Mouse (Mus musculus) erythroblast, embryonic 14.5 days (primary cell): Measurements from ENCODE around the gene Foxo3. TPM values are rescaled to one million over a fixed set of nuclear protein-coding genes. Genes with fewer than 3 reads are reported as not detected.

Source experiments
- H3K27me3 ChIP-seq: 2 replicates; pipeline ENCODE4 v1.6.1; 2012; ENCODE audit warnings: inconsistent platforms; ENCODE audit not compliant: control insufficient read depth
- H3K36me3 ChIP-seq: 2 replicates; pipeline ENCODE4 v1.6.1; 2012; ENCODE audit warnings: mild to moderate bottlenecking, inconsistent platforms; ENCODE audit not compliant: control insufficient read depth
- H3K4me1 ChIP-seq: 2 replicates; pipeline ENCODE4 v1.6.1; 2012; ENCODE audit warnings: inconsistent platforms; ENCODE audit not compliant: control insufficient read depth
- H3K4me3 ChIP-seq: replicated peaks from 2 replicates; pipeline ENCODE3; 2012; ENCODE audit warnings: moderate library complexity, mild to moderate bottlenecking, inconsistent platforms
- H3K9me3 ChIP-seq: 2 replicates; pipeline ENCODE4 v1.6.1; 2012; ENCODE audit warnings: low read length, inconsistent platforms, mixed read lengths; ENCODE audit not compliant: control insufficient read depth
- GATA1 ChIP-seq: IDR thresholded peaks from 2 replicates; pipeline ENCODE4 v1.6.1; 2012; ENCODE audit warnings: low read length, inconsistent platforms, mixed read lengths
- TAL1 ChIP-seq: IDR thresholded peaks from 3 replicates; pipeline ENCODE4 v1.6.1; 2012; ENCODE audit warnings: low read length, inconsistent platforms, mixed read lengths
- polyA plus RNA-seq: library from polyadenylated mRNA; stranded (reverse); fragments of >175 nt; gene quantifications from 2 replicates; pipeline ENCODE4 v1.2.3, GENCODE M21; 2012

The Foxo3 gene
- polyA plus RNA-seq, 1 experiment, result 19.0 TPM

GRCm38 (mm10) chr10:42170201-42170600 is 106.4 kb downstream of the Foxo3 start:
- TF ChIP-seq GATA1 (no peak), TAL1 (no peak)
- H3K9me3 ChIP-seq, result no peaks in the 10 kb centered on the region

GRCm38 (mm10) chr10:42154727-42155126 is 121.8 kb downstream of the Foxo3 start:
- TF ChIP-seq TAL1 (no peak), GATA1 (no peak)
- Histone ChIP-seq H3K4me3 (no peak overlapping the region), H3K4me1 (peaks cover 3% of the 10 kb centered on the region; the same call in 1 of the 2 replicates), H3K27me3 (no peaks in the 10 kb centered on the region), H3K36me3 (no peaks in the 10 kb centered on the region), H3K9me3 (peaks cover 15% of the 10 kb centered on the region)

More at GRCm38 (mm10) chr10:42170201-42170600, 106.4 kb downstream of the Foxo3 start:
- H3K4me1 ChIP-seq, result peaks cover 12% of the 10 kb centered on the region
- H3K4me3 ChIP-seq, result no peak overlapping the region
- no peaks in the 10 kb centered on the region for H3K36me3 ChIP-seq
- no peaks in the 10 kb centered on the region for H3K27me3 ChIP-seq

DNA sequence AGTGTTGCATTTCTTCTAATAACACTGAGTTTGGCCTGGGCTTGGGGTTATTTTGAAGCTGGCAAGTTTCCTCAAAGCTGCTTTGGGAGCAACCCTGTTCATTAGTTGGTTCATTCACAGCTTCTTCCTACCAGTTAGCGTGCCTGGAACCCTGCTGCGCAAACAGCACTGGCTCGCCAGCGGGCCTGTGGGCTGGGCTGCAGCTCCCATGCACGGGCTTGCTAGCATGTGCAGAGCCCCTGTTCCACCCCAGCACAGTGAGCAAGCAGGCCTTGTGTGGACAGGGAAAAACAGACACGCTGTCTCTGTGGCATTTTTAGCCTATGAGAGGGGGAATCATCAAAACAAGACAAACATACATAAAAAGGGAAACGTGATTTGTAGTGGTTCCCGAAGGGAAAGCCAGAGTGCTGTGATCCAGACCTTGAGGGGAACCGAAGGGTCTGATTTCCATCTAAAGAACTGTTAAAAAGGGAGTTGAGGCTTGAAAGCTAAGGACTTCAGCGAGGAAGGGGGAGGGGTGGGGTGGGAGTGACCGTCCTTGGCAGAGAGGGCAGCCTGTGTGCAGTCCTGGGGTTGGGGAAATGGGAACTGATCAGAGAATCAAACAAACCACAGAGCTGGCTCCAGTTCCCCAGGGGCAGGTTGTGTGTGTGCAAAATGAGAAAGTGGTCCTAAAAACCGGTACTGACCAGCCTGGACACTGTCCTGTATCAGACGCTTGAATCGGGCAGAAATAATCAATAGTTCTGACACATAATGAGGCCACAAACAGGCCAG is 123.9 kb downstream of the Foxo3 start:
- H3K36me3 ChIP-seq, result no peaks in the 10 kb centered on the region
- TF ChIP-seq GATA1 (no peak), TAL1 (no peak)
- no peak overlapping the region for H3K4me3 ChIP-seq
- peaks cover 8% of the 10 kb centered on the region for H3K9me3 ChIP-seq
- H3K4me1 ChIP-seq, result peaks cover 3% of the 10 kb centered on the region; the same call in 1 of the 2 replicates
- H3K27me3 ChIP-seq, result no peaks in the 10 kb centered on the region

DNA sequence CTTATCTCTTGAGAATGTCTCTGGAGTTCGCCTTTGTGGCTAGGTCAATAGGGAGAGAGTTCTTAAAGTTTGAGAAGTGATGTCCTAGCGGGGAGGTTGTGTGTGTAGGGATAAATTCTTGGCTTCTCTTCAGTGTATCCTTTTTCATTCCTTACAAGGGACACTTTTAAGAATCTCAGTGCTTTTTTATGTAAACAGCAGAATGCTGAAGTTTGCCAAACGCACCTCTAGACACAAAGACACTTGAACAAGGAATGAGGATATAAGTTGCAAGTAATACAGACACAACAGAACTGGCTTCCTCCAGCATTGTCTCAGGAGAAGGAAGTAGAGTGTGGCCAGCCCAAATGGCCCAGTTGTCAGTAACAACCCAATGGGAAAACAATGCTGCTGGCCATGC is 126.8 kb downstream of the Foxo3 start:
- no peak overlapping the region for H3K4me3 ChIP-seq
- peaks cover 6% of the 10 kb centered on the region for H3K4me1 ChIP-seq
- no peaks in the 10 kb centered on the region for H3K9me3 ChIP-seq
- no peaks in the 10 kb centered on the region for H3K36me3 ChIP-seq
- TF ChIP-seq GATA1 (no peak), TAL1 (no peak)
- H3K27me3 ChIP-seq, result peaks cover 3% of the 10 kb centered on the region; the same call in 1 of the 2 replicates

- Histone ChIP-seq H3K9me3 (no peaks in the 10 kb centered on the region), H3K4me1 (peaks cover 6% of the 10 kb centered on the region), H3K36me3 (no peaks in the 10 kb centered on the region), H3K27me3 (peaks cover 3% of the 10 kb centered on the region; the same call in 1 of the 2 replicates), H3K4me3 (no peak overlapping the region)
- TF ChIP-seq TAL1 (no peak), GATA1 (no peak)
These were observed 128.2 kb downstream of the Foxo3 start for GRCm38 (mm10) chr10:42148326-42148725.

- H3K9me3 ChIP-seq, result no peaks in the 10 kb centered on the region
- no peaks in the 10 kb centered on the region for H3K36me3 ChIP-seq
- TF ChIP-seq TAL1 (no peak), GATA1 (no peak)
- H3K4me3 ChIP-seq, result no peak overlapping the region
- peaks cover 3% of the 10 kb centered on the region; the same call in 1 of the 2 replicates for H3K27me3 ChIP-seq
- peaks cover 6% of the 10 kb centered on the region for H3K4me1 ChIP-seq
These were observed 131.3 kb downstream of the Foxo3 start for GRCm38 (mm10) chr10:42145221-42145620.

DNA sequence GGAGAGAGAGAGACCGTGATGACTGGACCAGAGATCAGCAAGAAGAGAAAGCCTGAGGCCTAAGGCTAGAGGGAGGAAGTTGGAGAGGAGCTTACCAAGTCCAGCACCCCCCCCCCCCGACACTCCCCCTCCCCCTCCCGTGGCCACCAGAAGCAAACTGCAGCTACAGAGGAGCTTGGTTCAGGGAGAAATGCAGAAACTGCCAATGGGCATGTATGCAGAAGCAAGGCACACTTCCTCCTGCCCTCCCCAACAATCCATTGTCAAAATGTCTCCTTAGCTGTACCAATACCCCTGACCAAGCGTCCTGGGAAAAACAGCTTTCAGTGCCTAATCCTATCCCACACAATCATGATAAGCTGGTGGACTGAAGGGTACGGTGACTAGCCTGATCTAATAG is 131.8 kb downstream of the Foxo3 start:
- no peaks in the 10 kb centered on the region for H3K9me3 ChIP-seq
- peaks cover 3% of the 10 kb centered on the region; the same call in 1 of the 2 replicates for H3K27me3 ChIP-seq
- TF ChIP-seq GATA1, result no peak
- no peak for TF ChIP-seq TAL1
- H3K4me1 ChIP-seq, result peaks cover 6% of the 10 kb centered on the region
- no peak overlapping the region for H3K4me3 ChIP-seq
- H3K36me3 ChIP-seq, result no peaks in the 10 kb centered on the region

DNA sequence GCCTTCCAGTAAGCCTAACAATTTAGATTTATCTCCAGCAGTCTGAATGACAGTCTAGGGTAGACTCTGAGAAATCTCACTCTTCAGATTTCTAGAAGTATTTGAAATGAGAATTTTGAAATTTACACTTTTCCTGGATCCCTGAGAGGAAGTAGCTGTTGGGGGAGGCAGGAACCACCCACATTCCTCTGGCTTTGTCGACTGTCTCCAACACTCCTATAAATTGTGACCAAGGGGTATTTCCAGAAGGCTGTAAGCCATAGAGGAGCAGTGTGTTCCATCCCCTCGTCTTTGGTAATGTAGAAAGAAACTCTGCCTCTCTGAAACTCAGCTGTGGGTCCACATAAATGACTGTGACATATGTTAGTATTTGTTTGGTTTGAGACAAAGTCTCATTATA is 132.4 kb downstream of the Foxo3 start:
- Histone ChIP-seq H3K36me3 (no peaks in the 10 kb centered on the region), H3K27me3 (peaks cover 3% of the 10 kb centered on the region; the same call in 1 of the 2 replicates), H3K9me3 (no peaks in the 10 kb centered on the region), H3K4me1 (peaks cover 6% of the 10 kb centered on the region), H3K4me3 (no peak overlapping the region)
- no peak for TF ChIP-seq GATA1
- TF ChIP-seq TAL1, result no peak

DNA sequence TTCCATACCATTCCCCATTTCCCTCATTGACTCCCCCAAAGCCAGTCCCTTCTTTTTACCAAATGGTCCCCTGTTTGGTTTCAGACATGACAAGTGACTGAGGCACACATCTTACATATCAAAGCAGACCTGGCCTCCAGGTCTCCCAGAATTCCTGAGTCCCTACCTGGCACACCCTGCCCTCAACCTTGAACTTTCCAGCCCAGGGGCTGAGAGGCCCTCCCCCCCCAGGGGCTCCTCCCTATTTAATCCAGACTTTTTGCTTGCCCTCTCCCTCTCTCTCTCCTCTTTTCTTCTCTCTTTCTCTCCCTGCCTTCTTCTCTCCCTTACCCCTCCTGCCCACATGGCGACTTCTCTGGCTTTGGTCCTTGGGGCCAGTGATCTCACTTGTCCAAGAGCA is 133.8 kb downstream of the Foxo3 start:
- TF ChIP-seq TAL1 (no peak), GATA1 (no peak)
- H3K27me3 ChIP-seq, result peaks cover 3% of the 10 kb centered on the region; the same call in 1 of the 2 replicates
- no peaks in the 10 kb centered on the region for H3K36me3 ChIP-seq
- H3K4me1 ChIP-seq, result peaks cover 6% of the 10 kb centered on the region
- no peak overlapping the region for H3K4me3 ChIP-seq
- H3K9me3 ChIP-seq, result no peaks in the 10 kb centered on the region
